Mouse (Mus musculus): ENCODE measurements around the gene Gm20814.
"Not testable (repeated sequence)": the region's sequence is repeated elsewhere in the genome, so short reads cannot be mapped to it uniquely, and the experiment has no call there.

The Gm20814 gene

GRCm38 (mm10) chrY:75195556-75195955, at the start of gene Gm20814:
Gene Gm20814, plus strand, starts transcription at chrY:75195856.
- not testable (repeated sequence) for DNase-seq (ENCODE audit: low spot score in 2 of 2)
